Mouse (Mus musculus) erythroblast, embryonic 14.5 days (primary cell): ENCODE measurements around the gene Tmem163. TPM values are rescaled to one million over a fixed set of nuclear protein-coding genes. Genes with fewer than 3 reads are reported as not detected.

Experiments used
- H3K27me3 ChIP-seq: 2 replicates; pipeline ENCODE4 v1.6.1; 2012; ENCODE audit warnings: inconsistent platforms; ENCODE audit not compliant: control insufficient read depth
- H3K36me3 ChIP-seq: 2 replicates; pipeline ENCODE4 v1.6.1; 2012; ENCODE audit warnings: mild to moderate bottlenecking, inconsistent platforms; ENCODE audit not compliant: control insufficient read depth
- H3K4me1 ChIP-seq: 2 replicates; pipeline ENCODE4 v1.6.1; 2012; ENCODE audit warnings: inconsistent platforms; ENCODE audit not compliant: control insufficient read depth
- H3K4me3 ChIP-seq: replicated peaks from 2 replicates; pipeline ENCODE3; 2012; ENCODE audit warnings: moderate library complexity, mild to moderate bottlenecking, inconsistent platforms
- H3K9me3 ChIP-seq: 2 replicates; pipeline ENCODE4 v1.6.1; 2012; ENCODE audit warnings: low read length, inconsistent platforms, mixed read lengths; ENCODE audit not compliant: control insufficient read depth
- GATA1 ChIP-seq: IDR thresholded peaks from 2 replicates; pipeline ENCODE4 v1.6.1; 2012; ENCODE audit warnings: low read length, inconsistent platforms, mixed read lengths
- TAL1 ChIP-seq: IDR thresholded peaks from 3 replicates; pipeline ENCODE4 v1.6.1; 2012; ENCODE audit warnings: low read length, inconsistent platforms, mixed read lengths
- polyA plus RNA-seq: library from polyadenylated mRNA; stranded (reverse); fragments of >175 nt; gene quantifications from 2 replicates; pipeline ENCODE4 v1.2.3, GENCODE M21; 2012

Gene Tmem163
- polyA plus RNA-seq, 1 experiment: not detected

- Histone ChIP-seq H3K36me3 (no peaks in the 10 kb centered on the region), H3K27me3 (peaks cover 68% of the 10 kb centered on the region), H3K4me1 (peaks cover 10% of the 10 kb centered on the region), H3K9me3 (peaks cover 3% of the 10 kb centered on the region; the same call in 1 of the 2 replicates), H3K4me3 (peak overlapping the region; percentile 27)
- no peak for TF ChIP-seq GATA1
- no peak for TF ChIP-seq TAL1
These were observed 2.2 kb downstream of the Tmem163 start for GRCm38 (mm10) chr1:127677131-127677631.

GRCm38 (mm10) chr1:127676516-127677099, 2.7 kb downstream of the Tmem163 start:
- Histone ChIP-seq H3K4me3 (no peak overlapping the region), H3K4me1 (peaks cover 10% of the 10 kb centered on the region), H3K36me3 (no peaks in the 10 kb centered on the region), H3K9me3 (peaks cover 3% of the 10 kb centered on the region; the same call in 1 of the 2 replicates), H3K27me3 (peaks cover 68% of the 10 kb centered on the region)
- no peak for TF ChIP-seq TAL1
- no peak for TF ChIP-seq GATA1

- peaks cover 10% of the 10 kb centered on the region for H3K4me1 ChIP-seq
- H3K4me3 ChIP-seq: no peak overlapping the region
- TF ChIP-seq TAL1 (no peak), GATA1 (no peak)
- H3K27me3 ChIP-seq: peaks cover 64% of the 10 kb centered on the region
- H3K9me3 ChIP-seq: peaks cover 3% of the 10 kb centered on the region; the same call in 1 of the 2 replicates
- H3K36me3 ChIP-seq: no peaks in the 10 kb centered on the region
These were observed 3.2 kb downstream of the Tmem163 start for GRCm38 (mm10) chr1:127676116-127676515.

GRCm38 (mm10) chr1:127675253-127675652, 4.1 kb downstream of the Tmem163 start:
- Histone ChIP-seq H3K9me3 (peaks cover 3% of the 10 kb centered on the region; the same call in 1 of the 2 replicates), H3K4me3 (no peak overlapping the region), H3K27me3 (peaks cover 58% of the 10 kb centered on the region), H3K4me1 (peaks cover 10% of the 10 kb centered on the region), H3K36me3 (no peaks in the 10 kb centered on the region)
- TF ChIP-seq TAL1 (no peak), GATA1 (no peak)

DNA sequence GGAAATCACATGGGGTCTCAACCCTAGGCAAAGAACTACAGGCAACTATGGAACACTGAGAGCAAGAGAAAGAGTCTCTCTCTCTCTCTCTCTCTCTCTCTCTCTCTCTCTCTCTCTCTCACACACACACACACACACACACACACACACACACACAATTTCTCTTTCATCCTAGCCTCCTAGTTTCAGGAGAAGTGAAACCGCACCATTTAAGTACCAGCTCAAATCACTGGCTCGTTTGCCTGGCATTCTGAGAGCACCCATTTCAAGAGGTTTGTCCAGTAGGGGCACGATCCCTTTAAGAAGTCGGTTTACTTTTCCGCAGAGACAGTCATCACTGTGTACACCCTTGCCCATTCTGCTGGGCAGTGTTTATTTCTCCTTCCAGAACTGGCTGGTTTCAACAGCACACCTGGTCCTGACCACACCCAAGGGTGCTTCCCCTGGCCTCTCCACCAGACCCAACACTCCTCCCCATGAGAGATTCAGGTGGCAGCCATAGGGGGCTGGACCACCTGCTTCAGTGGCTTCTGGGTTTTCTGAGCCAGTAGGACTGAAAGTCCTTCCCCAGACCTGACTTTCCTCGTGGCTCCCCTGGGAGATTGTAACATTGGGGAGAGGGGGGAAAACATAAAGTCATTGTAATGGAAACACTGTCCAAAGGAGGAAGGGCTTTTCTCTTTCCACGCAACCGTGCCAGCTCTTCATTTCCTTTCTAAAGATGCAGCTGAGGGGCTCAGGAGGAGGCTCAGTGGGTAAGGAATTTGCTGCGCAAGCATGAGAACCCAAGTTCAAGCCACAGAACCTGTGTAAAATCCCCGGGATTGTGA, 5.9 kb downstream of the Tmem163 start:
- no peaks in the 10 kb centered on the region for H3K36me3 ChIP-seq
- H3K4me3 ChIP-seq: no peak overlapping the region
- H3K9me3 ChIP-seq: peaks cover 3% of the 10 kb centered on the region; the same call in 1 of the 2 replicates
- H3K4me1 ChIP-seq: peaks cover 10% of the 10 kb centered on the region
- TF ChIP-seq GATA1 (no peak), TAL1 (no peak)
- peaks cover 39% of the 10 kb centered on the region for H3K27me3 ChIP-seq

GRCm38 (mm10) chr1:127668161-127668560, 11.2 kb downstream of the Tmem163 start:
- Histone ChIP-seq H3K9me3 (no peaks in the 10 kb centered on the region), H3K36me3 (no peaks in the 10 kb centered on the region), H3K4me3 (no peak overlapping the region), H3K27me3 (no peaks in the 10 kb centered on the region), H3K4me1 (no peaks in the 10 kb centered on the region)
- TF ChIP-seq TAL1 (no peak), GATA1 (no peak)

GRCm38 (mm10) chr1:127667110-127667860, 12.1 kb downstream of the Tmem163 start:
- Histone ChIP-seq H3K4me3 (no peak overlapping the region), H3K9me3 (no peaks in the 10 kb centered on the region), H3K36me3 (no peaks in the 10 kb centered on the region), H3K27me3 (no peaks in the 10 kb centered on the region), H3K4me1 (peaks cover 2% of the 10 kb centered on the region; the same call in 1 of the 2 replicates)
- no peak for TF ChIP-seq GATA1
- TF ChIP-seq TAL1: no peak

GRCm38 (mm10) chr1:127666221-127666620, 13.1 kb downstream of the Tmem163 start:
- peaks cover 5% of the 10 kb centered on the region for H3K4me1 ChIP-seq
- TF ChIP-seq TAL1: no peak
- no peak for TF ChIP-seq GATA1

More at GRCm38 (mm10) chr1:127666221-127666620, 13.1 kb downstream of the Tmem163 start:
- Histone ChIP-seq H3K27me3 (no peaks in the 10 kb centered on the region), H3K9me3 (no peaks in the 10 kb centered on the region), H3K4me3 (no peak overlapping the region), H3K36me3 (no peaks in the 10 kb centered on the region)
